Mouse (Mus musculus): ENCODE data around the gene Olfr703. TPM values are rescaled to one million over a fixed set of nuclear protein-coding genes. Genes with fewer than 3 reads are reported as not detected.

Gene Olfr703
- total and polyA plus RNA-seq, 3 experiments, result not detected

Other genes with a start within 250 kb of the Olfr703 start
Only the 20 nearest of the 22 such genes appear.
- gene Olfr693, start 162.8 kb upstream of the Olfr703 start, total RNA-seq (2012; rRNA removed), result not detected in 2 replicates
- gene Olfr693, start 162.8 kb upstream of the Olfr703 start, total RNA-seq (2014; rRNA removed), result not detected in 2 replicates
- not detected in 2 replicates for gene Olfr693, start 162.8 kb upstream of the Olfr703 start, polyA plus RNA-seq (2012; ENCODE audit: insufficient read length, low read depth)
- gene Olfr694, start 151.5 kb upstream of the Olfr703 start, total RNA-seq (2012; rRNA removed), result not detected in 2 replicates
- not detected in 2 replicates for gene Olfr694, start 151.5 kb upstream of the Olfr703 start, total RNA-seq (2014; rRNA removed)
- not detected in 2 replicates for gene Olfr694, start 151.5 kb upstream of the Olfr703 start, polyA plus RNA-seq (2012; ENCODE audit: insufficient read length, low read depth)
- gene Olfr695, start 127.0 kb upstream of the Olfr703 start, total RNA-seq (2012; rRNA removed), result not detected in 2 replicates
- gene Olfr695, start 127.0 kb upstream of the Olfr703 start, total RNA-seq (2014; rRNA removed), result not detected in 2 replicates
- not detected in 2 replicates for gene Olfr695, start 127.0 kb upstream of the Olfr703 start, polyA plus RNA-seq (2012; ENCODE audit: insufficient read length, low read depth)
- gene Olfr697, start 100.9 kb upstream of the Olfr703 start, total RNA-seq (2012; rRNA removed), result not detected in 2 replicates
- not detected in 2 replicates for gene Olfr697, start 100.9 kb upstream of the Olfr703 start, total RNA-seq (2014; rRNA removed)
- gene Olfr697, start 100.9 kb upstream of the Olfr703 start, polyA plus RNA-seq (2012; ENCODE audit: insufficient read length, low read depth), result not detected in 2 replicates
- not detected in 2 replicates for gene Olfr698, start 88.0 kb upstream of the Olfr703 start, total RNA-seq (2012; rRNA removed)
- not detected in 2 replicates for gene Olfr698, start 88.0 kb upstream of the Olfr703 start, total RNA-seq (2014; rRNA removed)
- gene Olfr698, start 88.0 kb upstream of the Olfr703 start, polyA plus RNA-seq (2012; ENCODE audit: insufficient read length, low read depth), result not detected in 2 replicates
- gene Olfr699, start 50.2 kb upstream of the Olfr703 start, total RNA-seq (2012; rRNA removed), result not detected in 2 replicates
- not detected in 2 replicates for gene Olfr699, start 50.2 kb upstream of the Olfr703 start, total RNA-seq (2014; rRNA removed)
- not detected in 2 replicates for gene Olfr699, start 50.2 kb upstream of the Olfr703 start, polyA plus RNA-seq (2012; ENCODE audit: insufficient read length, low read depth)
- not detected in 2 replicates for gene Olfr700, start 34.5 kb upstream of the Olfr703 start, total RNA-seq (2012; rRNA removed)
- gene Olfr700, start 34.5 kb upstream of the Olfr703 start, total RNA-seq (2014; rRNA removed), result not detected in 2 replicates
- not detected in 2 replicates for gene Olfr700, start 34.5 kb upstream of the Olfr703 start, polyA plus RNA-seq (2012; ENCODE audit: insufficient read length, low read depth)
- gene Olfr701, start 29.2 kb upstream of the Olfr703 start, total RNA-seq (2012; rRNA removed), result not detected in 2 replicates
- not detected in 2 replicates for gene Olfr701, start 29.2 kb upstream of the Olfr703 start, total RNA-seq (2014; rRNA removed)
- gene Olfr701, start 29.2 kb upstream of the Olfr703 start, polyA plus RNA-seq (2012; ENCODE audit: insufficient read length, low read depth), result not detected in 2 replicates
- not detected in 2 replicates for gene Olfr702, start 9.5 kb upstream of the Olfr703 start, total RNA-seq (2012; rRNA removed)
- not detected in 2 replicates for gene Olfr702, start 9.5 kb upstream of the Olfr703 start, total RNA-seq (2014; rRNA removed)
- gene Olfr702, start 9.5 kb upstream of the Olfr703 start, polyA plus RNA-seq (2012; ENCODE audit: insufficient read length, low read depth), result not detected in 2 replicates
- not detected in 2 replicates for gene Olfr704, start 19.8 kb downstream of the Olfr703 start, total RNA-seq (2012; rRNA removed)
- gene Olfr704, start 19.8 kb downstream of the Olfr703 start, total RNA-seq (2014; rRNA removed), result not detected in 2 replicates
- gene Olfr704, start 19.8 kb downstream of the Olfr703 start, polyA plus RNA-seq (2012; ENCODE audit: insufficient read length, low read depth), result not detected in 2 replicates
- not detected in 2 replicates for gene Olfr705, start 33.5 kb downstream of the Olfr703 start, total RNA-seq (2012; rRNA removed)
- gene Olfr705, start 33.5 kb downstream of the Olfr703 start, total RNA-seq (2014; rRNA removed), result not detected in 2 replicates
- not detected in 2 replicates for gene Olfr705, start 33.5 kb downstream of the Olfr703 start, polyA plus RNA-seq (2012; ENCODE audit: insufficient read length, low read depth)
- not detected in 2 replicates for gene Olfr706, start 44.8 kb downstream of the Olfr703 start, total RNA-seq (2012; rRNA removed)
- gene Olfr706, start 44.8 kb downstream of the Olfr703 start, total RNA-seq (2014; rRNA removed), result not detected in 2 replicates
- gene Olfr706, start 44.8 kb downstream of the Olfr703 start, polyA plus RNA-seq (2012; ENCODE audit: insufficient read length, low read depth), result not detected in 2 replicates
- not detected in 2 replicates for gene Olfr707, start 57.9 kb downstream of the Olfr703 start, total RNA-seq (2012; rRNA removed)
- gene Olfr707, start 57.9 kb downstream of the Olfr703 start, total RNA-seq (2014; rRNA removed), result not detected in 2 replicates
- gene Olfr707, start 57.9 kb downstream of the Olfr703 start, polyA plus RNA-seq (2012; ENCODE audit: insufficient read length, low read depth), result not detected in 2 replicates
- gene Olfr1532-ps1, start 64.6 kb downstream of the Olfr703 start, total RNA-seq (2012; rRNA removed), result not detected in 2 replicates
- not detected in 2 replicates for gene Olfr1532-ps1, start 64.6 kb downstream of the Olfr703 start, total RNA-seq (2014; rRNA removed)
- not detected in 2 replicates for gene Olfr1532-ps1, start 64.6 kb downstream of the Olfr703 start, polyA plus RNA-seq (2012; ENCODE audit: insufficient read length, low read depth)
- gene Olfr709-ps1, start 88.9 kb downstream of the Olfr703 start, total RNA-seq (2012; rRNA removed), result not detected in 2 replicates
- gene Olfr709-ps1, start 88.9 kb downstream of the Olfr703 start, total RNA-seq (2014; rRNA removed), result not detected in 2 replicates
- gene Olfr709-ps1, start 88.9 kb downstream of the Olfr703 start, polyA plus RNA-seq (2012; ENCODE audit: insufficient read length, low read depth), result not detected in 2 replicates
- not detected in 2 replicates for gene Olfr710, start 105.0 kb downstream of the Olfr703 start, total RNA-seq (2012; rRNA removed)
- gene Olfr710, start 105.0 kb downstream of the Olfr703 start, total RNA-seq (2014; rRNA removed), result not detected in 2 replicates
- not detected in 2 replicates for gene Olfr710, start 105.0 kb downstream of the Olfr703 start, polyA plus RNA-seq (2012; ENCODE audit: insufficient read length, low read depth)
- not detected in 2 replicates for gene Olfr6, start 120.6 kb downstream of the Olfr703 start, total RNA-seq (2012; rRNA removed)
- gene Olfr6, start 120.6 kb downstream of the Olfr703 start, total RNA-seq (2014; rRNA removed), result not detected in 2 replicates
- not detected in 2 replicates for gene Olfr6, start 120.6 kb downstream of the Olfr703 start, polyA plus RNA-seq (2012; ENCODE audit: insufficient read length, low read depth)
- gene Olfr711, start 132.1 kb downstream of the Olfr703 start, total RNA-seq (2012; rRNA removed), result not detected in 2 replicates
- gene Olfr711, start 132.1 kb downstream of the Olfr703 start, total RNA-seq (2014; rRNA removed), result not detected in 2 replicates
- gene Olfr711, start 132.1 kb downstream of the Olfr703 start, polyA plus RNA-seq (2012; ENCODE audit: insufficient read length, low read depth), result not detected in 2 replicates
- not detected in 2 replicates for gene Olfr2, start 162.7 kb downstream of the Olfr703 start, total RNA-seq (2012; rRNA removed)
- not detected in 2 replicates for gene Olfr2, start 162.7 kb downstream of the Olfr703 start, total RNA-seq (2014; rRNA removed)
- gene Olfr2, start 162.7 kb downstream of the Olfr703 start, polyA plus RNA-seq (2012; ENCODE audit: insufficient read length, low read depth), result not detected in 2 replicates
- not detected in 2 replicates for gene Olfr713, start 187.8 kb downstream of the Olfr703 start, total RNA-seq (2012; rRNA removed)
- gene Olfr713, start 187.8 kb downstream of the Olfr703 start, total RNA-seq (2014; rRNA removed), result not detected in 2 replicates
- gene Olfr713, start 187.8 kb downstream of the Olfr703 start, polyA plus RNA-seq (2012; ENCODE audit: insufficient read length, low read depth), result not detected in 2 replicates

Measured in CH12.LX (cell line).